ENCODE assay signal across 8 mouse cellular contexts in genomic region chr15:102072963-102073558, GRCm38 (mm10). TPM values are rescaled to one million over a fixed set of nuclear protein-coding genes. Genes with fewer than 3 reads are reported as not detected.
DNase-seq lines count a peak whose midpoint lies in the region; ATAC-seq and TF ChIP-seq lines count a peak whose summit lies in the region.

No protein-coding gene starts in this region.

- no peak for TF ChIP-seq EP300 in heart, postnatal 0 days (IDR thresholded peaks at IDR 0.05; ENCODE audit: low read depth)

- no peaks in the 10 kb centered on the region for H3K27me3 ChIP-seq in heart, postnatal 0 days (ENCODE audit: control insufficient read depth, insufficient read depth, low read length)
- H3K27me3 ChIP-seq in hindbrain, embryonic 11.5 days (ENCODE audit: control insufficient read depth, insufficient read depth, low read length) = no peaks in the 10 kb centered on the region
- H3K27me3 ChIP-seq in midbrain, embryonic 11.5 days (ENCODE audit: control insufficient read depth, insufficient read depth, low read length) = no peaks in the 10 kb centered on the region

- 0 out of 2 replicates have a peak overlapping the region, but pooled peaks have one; percentile 8 for H3K9ac ChIP-seq in heart, postnatal 0 days (replicated peaks; ENCODE audit: low read depth, low read length)
- H3K9ac ChIP-seq in hindbrain, embryonic 11.5 days (ENCODE audit: low read depth, low read length) = peak overlapping the region; percentile 2; the same call in 1 of the 2 replicates
- peak overlapping the region; percentile 39; the same call in 1 of the 2 replicates for H3K9ac ChIP-seq in midbrain, embryonic 11.5 days (ENCODE audit: low read length)

- no peak for TF ChIP-seq POLR2A in bone marrow, adult 2 months (IDR thresholded peaks at IDR 0.05; ENCODE audit: borderline replicate concordance, control insufficient read depth, low read depth, low read length)

- H3K4me3 ChIP-seq in heart, postnatal 0 days (ENCODE audit: low read depth, low read length) = peak overlapping the region; percentile 77
- H3K4me3 ChIP-seq in bone marrow, adult 2 months (replicated peaks; ENCODE audit: control insufficient read depth, low read depth, low read length) = peak overlapping the region; percentile 46
- peak overlapping the region; percentile 94 for H3K4me3 ChIP-seq in hindbrain, embryonic 11.5 days (ENCODE audit: low read depth, low read length)
- H3K4me3 ChIP-seq in midbrain, embryonic 11.5 days (ENCODE audit: low read depth, low read length) = peak overlapping the region; percentile 98

- no peak for DNase-seq in heart, postnatal 0 days (ENCODE audit: low spot score)
- no peak for DNase-seq in heart, postnatal 4 days
- no peak for DNase-seq in hindbrain, embryonic 11.5 days (ENCODE audit: low spot score)
- DNase-seq in midbrain, embryonic 11.5 days (ENCODE audit: low spot score, missing footprints) = no peak
- DNase-seq in right cerebral cortex, postnatal 4 days = no peak
- DNase-seq in gastrocnemius, postnatal 25 days = no peak
- no peak for DNase-seq in adrenal gland, adult 18-20 months (ENCODE audit: low spot score in 2 of 2)

- H3K4me1 ChIP-seq in heart, postnatal 0 days (ENCODE audit: control insufficient read depth, insufficient read depth) = peaks cover 17% of the 10 kb centered on the region; the same call in 1 of the 2 replicates
- H3K4me1 ChIP-seq in bone marrow, adult 2 months (ENCODE audit: control insufficient read depth, insufficient read depth, low read length) = peaks cover 1% of the 10 kb centered on the region
- peaks cover 4% of the 10 kb centered on the region; the same call in 1 of the 2 replicates for H3K4me1 ChIP-seq in hindbrain, embryonic 11.5 days (replicated peaks; ENCODE audit: control insufficient read depth, insufficient read depth, low read length)
- H3K4me1 ChIP-seq in midbrain, embryonic 11.5 days (ENCODE audit: control insufficient read depth, insufficient read depth, low read length) = peaks cover 12% of the 10 kb centered on the region

- H3K9me3 ChIP-seq in heart, postnatal 0 days (replicated peaks; ENCODE audit: control insufficient read depth, low read length) = no peaks in the 10 kb centered on the region
- no peaks in the 10 kb centered on the region for H3K9me3 ChIP-seq in hindbrain, embryonic 11.5 days (ENCODE audit: control insufficient read depth, low read length)
- no peaks in the 10 kb centered on the region for H3K9me3 ChIP-seq in midbrain, embryonic 11.5 days (ENCODE audit: control insufficient read depth, low read length)

- no peak for TF ChIP-seq CTCF in heart, postnatal 0 days (IDR thresholded peaks at IDR 0.05; ENCODE audit: low read depth)
- TF ChIP-seq CTCF in bone marrow, adult 2 months (IDR thresholded peaks at IDR 0.05; ENCODE audit: control insufficient read depth, insufficient read depth, low read length) = no peak

- H3K4me2 ChIP-seq in heart, postnatal 0 days (ENCODE audit: low read depth, low read length) = peak overlapping the region; percentile 59
- peak overlapping the region; percentile 7; the same call in 1 of the 2 replicates for H3K4me2 ChIP-seq in hindbrain, embryonic 11.5 days (replicated peaks; ENCODE audit: low read depth, low read length)
- H3K4me2 ChIP-seq in midbrain, embryonic 11.5 days = peak overlapping the region; percentile 41

- 16% methylated on average over 6 of the region's 6 CpGs for WGBS in heart, postnatal 0 days
- WGBS in bone marrow, adult 2 months = 15% methylated on average over 6 of the region's 6 CpGs
- 16% methylated on average over 6 of the region's 6 CpGs for WGBS in hindbrain, embryonic 11.5 days
- WGBS in midbrain, embryonic 11.5 days = 14% methylated on average over 6 of the region's 6 CpGs

- H3K27ac ChIP-seq in heart, postnatal 0 days (ENCODE audit: low read depth) = peak overlapping the region; percentile 89
- H3K27ac ChIP-seq in bone marrow, adult 2 months (ENCODE audit: control insufficient read depth, insufficient read depth, low read depth, low read length, poor library complexity) = no peak overlapping the region
- no peak overlapping the region for H3K27ac ChIP-seq in hindbrain, embryonic 11.5 days (ENCODE audit: low read depth, low read length)
- no peak overlapping the region for H3K27ac ChIP-seq in midbrain, embryonic 11.5 days (ENCODE audit: low read depth, low read length)

- no peaks in the 10 kb centered on the region for H3K36me3 ChIP-seq in heart, postnatal 0 days (replicated peaks; ENCODE audit: control insufficient read depth, insufficient read depth, low read length)
- no peaks in the 10 kb centered on the region for H3K36me3 ChIP-seq in hindbrain, embryonic 11.5 days (ENCODE audit: control insufficient read depth, insufficient read depth, low read length)
- no peaks in the 10 kb centered on the region for H3K36me3 ChIP-seq in midbrain, embryonic 11.5 days (ENCODE audit: control insufficient read depth, insufficient read depth, low read length)

- ATAC-seq in heart, postnatal 0 days (ENCODE audit: insufficient read depth, low read depth) = 0 out of 2 replicates have a peak, but pooled peaks have one; percentile 2
- ATAC-seq in hindbrain, embryonic 11.5 days (ENCODE audit: low FRiP score) = peak; percentile 59
- peak; percentile 48 for ATAC-seq in midbrain, embryonic 11.5 days (ENCODE audit: low FRiP score)

RNA-seq across cellular contexts. Expression of gene Eif4b, which starts 0.5 kb away (rescaled TPM):
- 109 and 110 TPM in 2 replicates for total RNA-seq in heart, postnatal 0 days (2014; rRNA removed; ENCODE audit: low replicate concordance)
- polyA plus RNA-seq in heart, postnatal 0 days (2015; fragmentation: Nextera tagmentation; extraction: Ambion mirVana) = 40.6 and 46.0 TPM in 2 replicates
- total RNA-seq in heart, postnatal 4 days (2021) = 100 to 1,000 TPM; 142 to 145 TPM
- polyA plus RNA-seq in bone marrow, adult 2 months (2011; ENCODE audit: insufficient read depth, insufficient read length, low replicate concordance, missing spikeins) = 83.0 and 122 TPM in 2 replicates
- 85.0 and 103 TPM in 2 replicates for polyA plus RNA-seq in hindbrain, embryonic 11.5 days (2014; fragmentation: Nextera tagmentation; extraction: Ambion mirVana)
- 106 and 107 TPM in 2 replicates for polyA plus RNA-seq in midbrain, embryonic 11.5 days (2014; fragmentation: Nextera tagmentation; extraction: Ambion mirVana)
- total RNA-seq in gastrocnemius, postnatal 25 days (2021) = 100 to 1,000 TPM; 141 to 145 TPM
- total RNA-seq in adrenal gland, adult 18-20 months (2021) = 100 to 1,000 TPM; 197 to 252 TPM

RNA-seq across cellular contexts. Expression of gene Tns2, which starts 27.2 kb away (rescaled TPM):
- 40.3 and 57.9 TPM in 2 replicates for total RNA-seq in heart, postnatal 0 days (2014; rRNA removed; ENCODE audit: low replicate concordance)
- 21.9 and 24.6 TPM in 2 replicates for polyA plus RNA-seq in heart, postnatal 0 days (2015; fragmentation: Nextera tagmentation; extraction: Ambion mirVana)
- total RNA-seq in heart, postnatal 4 days (2021) = 10 to 100 TPM; 65.8 to 70.3 TPM
- 20.3 and 26.7 TPM in 2 replicates for polyA plus RNA-seq in bone marrow, adult 2 months (2011; ENCODE audit: insufficient read depth, insufficient read length, low replicate concordance, missing spikeins)
- polyA plus RNA-seq in hindbrain, embryonic 11.5 days (2014; fragmentation: Nextera tagmentation; extraction: Ambion mirVana) = 8.0 and 11.8 TPM in 2 replicates
- polyA plus RNA-seq in midbrain, embryonic 11.5 days (2014; fragmentation: Nextera tagmentation; extraction: Ambion mirVana) = 7.5 TPM in 2 replicates
- total RNA-seq in gastrocnemius, postnatal 25 days (2021) = 10 to 100 TPM; 22.3 to 32.0 TPM
- 10 to 100 TPM; 76.9 to 89.5 TPM for total RNA-seq in adrenal gland, adult 18-20 months (2021)

RNA-seq across cellular contexts. Expression of gene Krt18, which starts 45.1 kb away (rescaled TPM):
- 12.9 and 75.9 TPM in 2 replicates for total RNA-seq in heart, postnatal 0 days (2014; rRNA removed; ENCODE audit: low replicate concordance)
- 15.0 and 15.3 TPM in 2 replicates for polyA plus RNA-seq in heart, postnatal 0 days (2015; fragmentation: Nextera tagmentation; extraction: Ambion mirVana)
- 10 to 100 TPM; 14.9 to 15.4 TPM for total RNA-seq in heart, postnatal 4 days (2021)
- polyA plus RNA-seq in bone marrow, adult 2 months (2011; ENCODE audit: insufficient read depth, insufficient read length, low replicate concordance, missing spikeins) = 2.0 and 5.6 TPM in 2 replicates
- polyA plus RNA-seq in hindbrain, embryonic 11.5 days (2014; fragmentation: Nextera tagmentation; extraction: Ambion mirVana) = 20.5 and 22.7 TPM in 2 replicates
- 5.0 and 5.6 TPM in 2 replicates for polyA plus RNA-seq in midbrain, embryonic 11.5 days (2014; fragmentation: Nextera tagmentation; extraction: Ambion mirVana)
- under 1 TPM; 0.18 to 0.29 TPM for total RNA-seq in gastrocnemius, postnatal 25 days (2021)
- 1 to 10 TPM; 1.0 to 1.3 TPM for total RNA-seq in adrenal gland, adult 18-20 months (2021)

Comparison
In these comparisons a context has a peak if more than half of its experiments do, and no peak if none do; other contexts are left out.
1. ATAC-seq: peak in every context shown above with its lines; median percentile 59 in hindbrain, embryonic 11.5 days; 48 in midbrain, embryonic 11.5 days; 2 in heart, postnatal 0 days.
2. H3K4me2 ChIP-seq: peak in every context shown above with its lines; median percentile 59 in heart, postnatal 0 days; 41 in midbrain, embryonic 11.5 days; 7 in hindbrain, embryonic 11.5 days.
3. H3K4me3 ChIP-seq: peak in every context shown above with its lines; median percentile 98 in midbrain, embryonic 11.5 days; 94 in hindbrain, embryonic 11.5 days; 77 in heart, postnatal 0 days; 46 in bone marrow, adult 2 months.